Mouse (Mus musculus): ENCODE results near the gene Gipr.
"Not testable (repeated sequence)": the region's sequence is repeated elsewhere in the genome, so short reads cannot be mapped to it uniquely, and the experiment has no call there.

Gene Gipr

DNA sequence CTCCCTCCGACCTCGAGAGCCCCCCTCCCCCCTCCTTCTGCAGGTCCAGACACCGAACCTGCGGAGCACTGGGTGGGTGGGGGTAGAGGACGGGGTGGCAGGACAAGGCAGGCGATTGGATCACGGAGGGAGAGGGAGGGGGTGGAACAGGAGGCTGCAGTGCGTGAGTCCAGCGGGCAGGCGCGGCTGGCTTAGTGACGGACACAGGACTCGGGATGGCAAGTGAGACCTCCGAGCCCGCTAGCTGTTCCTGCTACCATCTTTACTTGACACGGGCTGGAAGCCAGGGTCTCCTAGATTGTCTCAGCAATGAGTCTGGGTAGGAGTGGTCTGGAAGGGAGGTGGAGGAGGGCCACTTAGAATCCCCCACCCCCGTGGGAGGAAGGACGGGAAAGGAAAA, 12.1 kb upstream of the Gipr start:
- no peak for DNase-seq

DNA sequence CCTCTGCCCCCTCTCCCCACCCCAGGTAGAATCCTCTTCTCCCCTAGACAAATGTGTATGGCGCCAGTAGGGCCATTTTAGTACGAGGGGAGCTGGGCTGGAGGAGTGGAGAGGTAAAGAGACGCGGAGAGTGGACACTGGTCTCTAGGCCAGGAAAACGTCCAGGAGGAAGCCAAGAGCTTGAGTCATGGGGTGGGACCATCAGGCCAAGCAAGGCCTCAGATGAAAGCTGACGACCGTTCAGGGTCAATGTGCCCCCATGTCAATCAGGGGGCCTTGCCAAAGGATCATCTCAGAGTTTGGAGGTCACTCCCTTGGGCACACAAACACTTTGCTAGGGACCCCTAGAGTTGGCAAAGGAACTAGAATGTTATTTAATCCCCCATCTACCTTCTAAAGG, 11.3 kb upstream of the Gipr start:
- DNase-seq: no peak

DNA sequence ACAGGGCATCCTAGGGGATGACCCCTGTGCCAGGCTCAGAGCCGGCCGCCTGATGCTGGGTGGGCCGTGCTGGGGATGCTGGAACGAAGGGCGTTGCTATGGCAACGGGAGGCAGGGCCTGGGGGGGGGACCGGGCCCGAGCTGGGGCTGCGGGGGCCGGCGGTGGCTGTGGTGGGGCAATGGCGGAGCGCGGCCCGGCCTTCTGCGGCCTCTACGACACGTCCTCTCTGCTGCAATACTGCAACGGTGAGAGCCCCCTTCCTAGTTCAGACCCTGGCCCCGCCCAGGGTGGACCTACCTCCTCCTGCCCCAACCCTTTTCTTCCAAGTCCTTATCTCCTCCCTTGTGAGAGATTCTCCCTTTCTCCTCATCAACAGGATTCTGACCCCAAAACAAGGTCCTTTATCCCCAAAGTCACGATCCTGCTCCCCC, 10.6 kb upstream of the Gipr start:
- DNase-seq: no peak

DNA sequence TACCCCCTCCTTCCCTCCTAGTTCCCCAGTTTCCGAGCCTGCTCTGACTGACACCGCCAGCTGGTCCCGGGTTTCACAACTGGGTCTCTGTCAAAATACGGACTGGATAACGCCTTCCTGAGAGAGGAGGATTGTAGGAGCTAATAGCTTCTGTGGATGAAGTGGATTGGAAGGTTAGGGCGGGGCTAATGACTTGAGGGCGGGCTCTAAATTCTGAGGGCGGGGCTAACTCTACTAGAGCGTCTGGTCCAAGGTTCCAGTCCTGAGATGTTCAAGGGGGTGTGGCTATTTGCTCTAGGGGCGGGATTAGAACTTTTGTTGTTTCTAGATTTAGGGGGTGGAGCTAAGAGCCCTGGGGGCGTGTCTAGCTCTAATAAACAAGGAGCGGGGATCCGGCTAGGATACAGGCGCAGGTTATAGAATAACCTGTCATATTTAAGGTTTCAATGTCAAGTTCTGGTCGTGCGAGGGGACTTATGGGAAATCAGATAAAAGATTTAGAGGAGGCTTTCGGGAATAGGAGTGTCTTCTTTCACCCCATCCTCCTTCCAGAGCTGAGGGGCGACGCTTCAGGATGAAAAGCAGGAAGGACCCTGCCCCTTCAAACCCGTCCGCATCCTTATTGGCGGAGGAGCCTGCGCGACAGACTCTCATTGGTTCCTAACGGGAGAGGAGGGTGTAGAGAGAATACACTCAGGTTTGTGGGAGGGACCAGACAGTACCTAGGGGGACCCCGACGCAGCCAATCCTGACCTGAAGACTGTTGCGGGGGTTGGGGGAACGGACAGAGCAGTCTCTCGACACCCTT, 10.0 kb upstream of the Gipr start, which contains the start of gene Eml2:
Gene Eml2 (plus strand): TSS at position 714 of the 808 bp plus-strand sequence.
- DNase-seq: no peak

DNA sequence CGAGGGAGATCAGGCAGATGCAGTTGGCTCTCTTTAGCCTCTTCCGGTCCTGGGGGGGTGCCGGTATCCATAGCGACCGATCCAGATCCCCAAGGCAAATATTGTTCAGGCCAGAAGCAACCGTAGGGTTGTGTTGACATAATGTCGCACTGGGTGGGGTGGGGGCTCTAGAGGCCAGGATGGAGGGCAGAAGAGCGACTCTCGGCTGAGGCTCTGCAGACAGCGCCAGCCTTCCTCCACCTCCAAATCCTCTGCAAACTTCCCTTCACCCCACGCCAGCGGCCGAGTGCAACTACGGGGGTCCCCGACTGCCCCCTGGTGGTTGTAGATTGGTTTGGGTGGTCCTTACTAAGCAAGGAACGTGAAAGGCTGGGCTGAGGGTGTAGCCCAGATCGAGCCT, 6.9 kb upstream of the Gipr start:
- DNase-seq: peak; percentile 93

DNA sequence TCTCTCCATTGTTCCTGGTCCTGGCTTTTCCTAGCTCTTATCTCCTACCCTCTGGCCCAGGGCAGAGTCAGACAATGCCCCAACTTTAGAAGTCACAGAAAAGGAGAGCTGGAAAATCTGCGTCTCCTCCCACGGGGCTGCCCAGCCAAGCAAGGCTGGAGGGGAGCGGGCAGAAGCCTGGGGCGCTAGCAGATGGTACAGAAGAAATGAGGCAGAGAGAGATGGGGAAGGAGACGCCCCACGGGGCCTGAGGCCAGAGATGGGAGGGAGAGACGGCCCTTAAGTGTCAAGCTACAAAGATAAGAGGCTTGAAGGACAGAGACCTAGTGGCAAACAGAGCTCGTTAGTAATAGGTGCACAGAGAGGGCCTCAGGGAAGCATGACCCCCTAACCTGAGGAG, 5.9 kb upstream of the Gipr start:
- DNase-seq: no peak

DNA sequence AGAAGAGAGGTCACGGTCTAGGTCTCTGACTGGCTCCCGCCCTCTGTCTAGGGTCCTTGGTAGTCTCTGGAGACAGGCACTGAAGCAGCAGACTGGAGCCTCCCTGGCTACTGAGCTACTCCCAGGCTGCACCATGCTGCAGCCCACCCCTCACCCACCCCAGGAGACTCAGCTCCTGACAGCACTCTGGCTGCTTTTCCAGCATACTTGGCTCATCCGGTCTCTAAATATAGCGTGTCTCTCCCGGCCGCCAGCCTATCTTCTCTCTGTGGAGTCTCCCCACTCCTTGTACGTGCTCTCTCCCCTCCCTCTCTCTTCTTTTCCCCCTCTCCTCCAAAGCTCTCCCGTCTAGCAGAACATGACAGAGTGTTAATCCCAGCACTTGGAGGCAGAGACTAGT, 4.2 kb upstream of the Gipr start:
- DNase-seq: no peak

DNA sequence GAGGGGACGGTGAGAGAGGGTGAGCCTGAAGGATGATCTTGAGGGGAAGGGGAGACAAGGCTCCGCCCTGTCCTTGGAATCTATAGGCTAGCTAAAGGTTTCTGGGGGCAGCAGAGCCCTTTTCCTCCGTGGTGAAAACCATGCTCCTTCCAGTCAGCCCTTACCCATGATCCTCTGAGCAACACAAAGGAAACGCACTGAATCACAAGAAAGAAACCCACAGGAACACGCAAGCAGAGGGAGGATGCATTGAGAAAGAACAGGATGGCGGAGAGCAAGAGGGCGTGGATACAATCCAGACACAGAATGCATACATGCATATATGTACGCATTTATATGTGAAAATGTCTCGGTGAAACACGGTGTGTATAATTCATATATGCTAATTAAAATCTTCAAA, 3.6 kb upstream of the Gipr start:
- no peak for DNase-seq

DNA sequence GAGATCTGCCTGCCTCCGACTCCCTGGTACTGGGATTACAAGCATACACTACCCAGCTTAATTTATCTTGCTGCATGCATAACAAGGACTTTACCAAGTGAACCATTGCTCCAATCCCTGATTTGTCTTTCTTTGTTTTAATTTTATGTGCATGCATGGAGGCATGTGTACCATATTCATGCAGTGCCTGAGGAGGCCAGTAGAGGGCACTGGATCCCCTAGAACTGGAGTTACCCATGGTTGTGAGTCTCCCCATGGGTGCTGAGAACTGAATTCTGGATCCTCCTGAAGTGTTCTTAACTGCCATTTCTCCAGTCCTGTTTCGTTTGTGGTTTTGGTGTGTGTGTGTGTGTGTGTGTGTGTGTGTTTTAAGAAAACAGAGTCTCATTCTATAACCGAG, 1.1 kb upstream of the Gipr start:
- DNase-seq: no peak

DNA sequence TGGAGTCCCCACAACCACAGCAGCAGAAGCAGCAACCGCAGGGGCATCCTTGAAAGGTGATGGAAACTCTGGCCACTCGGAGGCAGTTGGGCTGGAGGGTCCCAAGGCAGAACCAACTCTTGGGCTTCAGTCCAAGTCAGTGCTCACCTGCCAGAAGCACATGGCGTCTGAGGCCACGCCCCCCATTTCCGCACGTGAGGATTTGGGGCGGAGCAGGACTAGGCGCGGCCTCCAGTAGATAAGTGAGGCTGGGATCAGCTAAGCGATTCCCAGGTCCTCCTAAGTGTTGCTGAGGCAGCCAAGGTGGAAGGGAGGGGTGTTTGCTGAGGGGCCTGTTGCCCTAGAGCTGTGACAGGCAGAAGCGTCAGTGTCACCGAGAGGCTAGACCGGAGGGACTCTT, 949 bp downstream of the Gipr start:
- DNase-seq: peak; percentile 50

DNA sequence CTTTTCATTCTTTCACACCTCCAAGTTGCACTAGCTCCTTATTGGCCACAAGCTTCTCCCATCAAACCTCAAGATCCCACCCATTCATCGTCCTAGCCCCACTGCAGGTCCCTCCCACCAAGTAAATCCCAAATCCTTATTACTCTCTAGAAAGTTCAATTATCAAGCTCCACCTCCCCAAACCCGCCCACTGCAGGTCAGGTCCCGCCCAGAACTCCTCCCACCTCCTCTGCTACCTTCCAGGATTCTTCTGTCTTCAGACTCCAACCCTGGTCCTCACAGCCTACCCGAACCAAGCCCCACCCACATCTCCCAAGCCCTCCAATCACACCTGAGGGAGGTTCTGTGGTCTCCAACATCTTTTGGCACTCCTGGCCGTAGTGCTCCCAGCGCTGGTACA, 1.7 kb downstream of the Gipr start:
- no peak for DNase-seq

DNA sequence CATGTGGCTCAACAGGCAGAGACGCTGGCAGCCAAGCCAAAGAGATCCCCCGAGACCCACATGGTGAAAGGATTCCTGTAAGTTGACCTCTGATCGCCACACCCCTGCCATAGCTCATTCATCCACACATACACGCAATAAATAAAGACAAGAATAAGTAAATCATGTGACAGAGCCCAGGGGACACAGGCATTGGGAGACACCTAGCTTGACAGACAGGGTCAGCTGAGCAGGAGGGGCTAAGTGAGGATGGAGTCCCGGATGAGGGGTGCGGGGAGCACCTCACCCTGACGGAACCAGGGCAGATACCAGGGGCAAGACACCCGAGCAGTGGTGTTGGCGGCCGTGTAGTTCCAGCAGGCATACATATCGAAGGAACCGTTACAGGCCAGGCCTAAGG, 2.2 kb downstream of the Gipr start:
- no peak for DNase-seq

DNA sequence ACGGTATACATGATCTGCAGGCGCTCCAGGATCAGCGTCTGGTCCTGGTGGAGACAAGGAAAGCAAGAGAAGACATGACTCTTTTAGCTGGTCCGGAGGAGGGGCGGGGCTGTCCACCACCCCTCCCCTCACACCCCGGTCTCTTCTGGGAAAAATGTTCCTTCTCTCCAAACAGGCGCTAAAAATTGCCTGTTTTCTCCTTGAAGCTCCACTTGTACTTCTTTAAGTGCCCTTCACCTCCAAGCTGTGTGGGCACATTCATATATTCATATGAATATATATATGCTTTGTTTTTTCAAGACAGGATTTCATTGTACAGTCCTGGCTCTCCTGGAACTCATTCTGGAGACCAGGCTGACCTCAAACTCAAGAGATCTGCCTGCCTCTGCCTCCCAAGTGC, 3.0 kb downstream of the Gipr start:
- DNase-seq: no peak

DNA sequence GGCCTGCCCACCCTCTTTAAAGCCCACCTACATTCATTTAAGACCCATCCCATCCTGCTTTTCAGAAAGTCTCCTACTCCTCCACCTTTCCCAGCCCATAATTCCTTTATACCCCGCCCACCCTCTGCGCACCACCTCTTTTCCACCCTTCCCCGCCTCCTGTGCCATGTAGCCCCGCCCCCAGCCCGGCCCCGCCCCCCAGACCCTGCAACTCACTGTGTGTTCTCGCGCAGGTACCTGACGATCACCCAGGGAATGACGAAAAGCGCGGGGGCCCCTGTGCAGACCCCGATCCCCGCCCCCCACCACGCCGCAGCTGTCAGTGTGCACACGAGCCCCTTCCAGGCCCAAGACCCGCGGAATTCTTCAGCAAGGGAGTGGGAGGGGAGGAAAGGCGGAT, 5.8 kb downstream of the Gipr start:
- DNase-seq: peak; percentile 17

DNA sequence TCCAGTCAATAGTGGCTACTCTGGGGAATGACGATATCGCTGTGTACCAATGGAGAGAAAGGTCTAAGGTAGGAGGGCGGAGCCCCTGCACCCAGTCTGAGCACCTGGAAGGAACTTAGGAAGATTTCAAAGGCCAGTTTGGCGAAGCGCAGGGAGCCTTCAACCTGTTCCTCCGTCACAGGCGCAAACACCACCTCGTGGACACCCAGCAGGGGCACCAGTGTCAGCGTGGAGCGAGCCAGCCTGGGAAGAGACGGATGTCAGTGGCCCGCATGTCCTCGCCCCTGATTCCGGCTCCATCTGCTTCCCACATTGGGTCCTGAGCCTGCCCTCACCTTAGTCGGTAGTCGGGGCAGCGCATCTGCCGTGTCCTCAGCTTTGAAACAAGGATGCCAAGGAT, 6.5 kb downstream of the Gipr start:
- no peak for DNase-seq

DNA sequence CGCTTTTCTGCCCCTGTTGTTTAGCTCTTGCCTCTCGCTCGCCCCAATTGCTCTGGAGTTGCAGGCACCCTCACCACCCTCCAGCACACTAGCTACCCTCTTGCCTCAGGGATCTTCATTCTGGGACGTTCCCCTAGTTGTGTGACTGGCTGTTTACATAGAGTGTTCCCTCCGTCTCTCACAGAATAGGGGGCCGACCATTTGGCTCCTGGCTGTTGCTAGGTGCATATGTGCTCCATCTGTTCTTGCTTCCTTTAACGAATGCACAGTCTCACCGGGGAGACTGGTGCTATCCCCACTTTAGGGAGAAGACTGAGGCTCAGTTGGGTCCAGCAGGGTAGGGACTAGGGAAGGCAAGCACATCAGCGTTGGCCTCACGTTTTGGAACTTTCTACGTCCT, 7.3 kb downstream of the Gipr start:
- DNase-seq: no peak

DNA sequence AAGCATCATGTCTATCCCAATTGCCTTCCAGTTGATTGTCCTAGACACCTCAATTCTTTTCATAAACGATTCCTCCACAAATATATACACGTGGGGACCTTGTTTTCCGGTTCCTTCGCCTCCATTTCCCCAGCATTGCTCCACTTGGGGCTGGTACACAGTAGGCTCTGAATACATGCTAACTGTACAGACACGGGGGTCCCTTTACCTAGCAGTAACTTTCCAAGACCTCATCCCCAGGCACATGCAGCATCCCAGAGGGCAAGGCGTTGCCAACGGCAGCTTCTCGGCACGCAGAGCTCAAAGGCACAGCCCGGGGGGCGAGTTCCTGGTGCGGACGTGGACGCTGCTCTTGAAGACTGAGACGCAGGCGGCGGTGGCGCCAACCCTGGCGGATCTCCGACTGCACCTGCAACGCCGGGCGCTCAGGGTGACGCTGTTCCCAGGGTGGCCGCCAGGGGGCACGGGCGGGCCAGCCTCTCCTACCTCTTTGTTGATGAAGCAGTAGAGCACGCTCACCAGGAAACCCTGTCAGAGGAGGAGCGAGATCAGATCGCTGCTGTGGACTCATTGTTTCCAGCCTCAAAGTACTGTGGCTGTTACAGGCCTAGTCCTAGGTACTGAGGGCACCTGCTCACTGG, 8.6 kb downstream of the Gipr start:
- peak; percentile 99 for DNase-seq

DNA sequence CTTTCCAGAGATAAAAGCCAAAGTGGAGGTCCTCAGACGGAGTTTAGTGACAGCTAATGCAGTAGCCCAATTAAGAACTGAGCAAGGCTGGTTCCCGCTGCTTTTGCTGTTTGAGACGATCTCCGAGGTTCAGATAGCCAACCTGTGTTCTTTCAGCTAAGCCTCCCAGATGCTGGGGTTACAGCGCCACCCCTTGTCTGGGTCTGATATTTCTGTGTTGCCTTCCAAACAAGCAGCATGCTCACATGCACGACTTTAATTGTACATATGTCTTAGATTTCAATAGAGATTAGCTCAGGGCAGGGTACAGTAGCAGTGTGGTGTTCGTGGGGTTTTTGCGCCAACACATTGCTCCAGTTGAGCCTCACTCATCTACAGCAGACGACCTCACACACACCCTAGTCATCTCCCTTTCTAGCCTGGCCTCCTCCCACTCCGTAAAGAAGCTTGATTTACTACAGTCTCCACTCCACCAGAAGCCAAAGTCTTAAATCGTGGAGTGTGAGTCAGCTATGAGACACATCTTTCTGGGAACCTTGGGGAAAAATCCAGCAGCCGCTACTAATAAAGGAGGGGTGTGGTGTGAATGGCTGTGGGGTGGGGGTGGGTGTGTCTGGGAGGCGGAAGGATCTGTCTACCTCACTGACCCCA, 10.0 kb downstream of the Gipr start:
- DNase-seq: peak; percentile 24

DNA sequence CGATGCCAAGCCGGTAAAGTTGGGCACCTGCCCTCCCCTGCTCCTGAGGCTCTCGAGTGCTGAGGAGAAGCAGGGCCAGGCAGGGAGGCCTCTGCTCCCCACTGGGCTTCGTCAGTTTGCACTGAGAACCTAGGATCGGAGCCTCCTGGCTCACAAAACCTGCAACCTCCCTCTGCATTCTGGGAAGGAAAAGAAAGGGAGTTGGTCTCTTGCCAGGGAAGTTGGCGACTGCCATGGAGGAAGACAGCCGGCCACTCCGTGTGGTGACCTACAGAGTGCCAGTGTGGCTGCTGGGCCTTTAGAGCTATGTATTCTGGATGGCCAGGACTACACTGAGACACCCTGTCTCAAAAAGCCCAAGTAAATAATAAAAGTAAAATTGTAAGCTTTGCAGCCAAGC, 11.1 kb downstream of the Gipr start:
- no peak for DNase-seq

DNA sequence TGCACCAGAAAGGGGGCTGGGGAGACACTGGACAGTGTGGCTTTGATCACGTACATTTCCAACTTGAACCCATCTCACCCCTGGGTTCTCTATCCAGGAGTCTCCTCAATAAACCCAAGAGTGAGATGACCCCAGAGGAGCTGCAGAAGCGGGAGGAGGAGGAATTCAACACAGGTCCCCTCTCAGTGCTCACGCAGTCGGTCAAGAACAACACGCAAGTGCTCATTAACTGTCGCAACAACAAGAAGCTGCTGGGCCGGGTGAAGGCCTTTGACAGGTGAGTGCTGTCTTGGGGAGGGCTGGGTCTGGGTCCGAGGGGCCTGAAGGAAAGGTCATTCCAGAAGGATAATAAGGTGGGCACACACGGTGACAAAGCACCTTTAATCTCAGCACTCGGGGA, 14.8 kb downstream of the Gipr start:
- DNase-seq: not testable (repeated sequence)

DNA sequence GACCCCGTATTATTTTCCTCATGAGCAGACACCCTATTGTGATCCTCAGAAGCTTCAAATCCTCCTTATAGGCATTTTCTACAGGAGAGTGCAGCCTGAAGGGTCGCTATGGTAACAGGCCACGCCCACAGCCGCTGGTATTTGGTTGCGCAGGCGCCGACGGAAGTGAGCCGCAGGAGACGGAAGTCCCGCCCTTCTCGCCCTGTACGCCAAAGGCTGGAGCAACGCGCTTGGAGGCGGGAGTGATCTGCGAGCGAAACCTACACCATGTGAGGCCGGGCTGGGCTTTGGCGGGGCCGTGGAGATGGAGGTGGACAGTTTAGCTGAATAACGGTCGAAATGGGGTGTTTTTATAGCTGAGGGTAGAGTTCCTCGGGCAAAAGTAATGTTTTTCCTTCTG, 16.3 kb downstream of the Gipr start, which contains the start of gene Snrpd2:
Gene Snrpd2 (plus strand): TSS at position 97 of the 400 bp plus-strand sequence.
- peak; percentile 97 for DNase-seq

DNA sequence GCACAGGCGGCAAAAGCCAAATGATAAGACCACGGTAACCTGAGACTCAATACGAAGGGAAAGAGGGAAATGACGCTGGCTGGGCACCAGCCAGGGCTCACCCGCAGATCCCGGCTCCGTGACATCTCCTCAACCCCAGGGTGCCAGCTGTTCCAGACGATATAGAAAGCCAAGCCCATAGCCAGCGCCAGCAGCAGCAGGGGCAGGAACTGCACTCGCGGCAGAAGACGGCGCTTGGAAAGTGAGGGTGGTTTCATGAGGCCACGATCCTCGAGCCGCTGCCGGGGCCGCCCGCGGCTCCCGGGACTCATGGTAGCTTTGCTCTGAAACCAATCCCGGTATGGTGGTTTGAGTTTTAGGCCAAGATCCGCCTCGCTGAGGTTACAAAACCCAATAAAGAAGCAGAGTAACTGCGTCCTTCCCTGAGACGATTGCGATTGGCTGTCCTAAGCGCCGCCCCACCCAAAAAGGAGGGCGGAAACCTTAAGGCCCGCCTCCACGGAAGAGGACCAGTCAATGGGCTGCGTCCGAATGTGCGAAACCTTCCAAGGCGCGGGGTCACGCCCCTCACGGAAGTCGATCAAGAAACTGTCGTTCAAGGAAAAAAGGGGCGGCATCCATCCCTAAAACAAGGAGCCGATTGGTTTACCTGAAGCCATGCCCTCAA, 16.9 kb downstream of the Gipr start, which contains the start of gene Qpctl:
Gene Qpctl (minus strand): TSS at position 417 of the 667 bp plus-strand sequence.
- peak; percentile 98 for DNase-seq

DNA sequence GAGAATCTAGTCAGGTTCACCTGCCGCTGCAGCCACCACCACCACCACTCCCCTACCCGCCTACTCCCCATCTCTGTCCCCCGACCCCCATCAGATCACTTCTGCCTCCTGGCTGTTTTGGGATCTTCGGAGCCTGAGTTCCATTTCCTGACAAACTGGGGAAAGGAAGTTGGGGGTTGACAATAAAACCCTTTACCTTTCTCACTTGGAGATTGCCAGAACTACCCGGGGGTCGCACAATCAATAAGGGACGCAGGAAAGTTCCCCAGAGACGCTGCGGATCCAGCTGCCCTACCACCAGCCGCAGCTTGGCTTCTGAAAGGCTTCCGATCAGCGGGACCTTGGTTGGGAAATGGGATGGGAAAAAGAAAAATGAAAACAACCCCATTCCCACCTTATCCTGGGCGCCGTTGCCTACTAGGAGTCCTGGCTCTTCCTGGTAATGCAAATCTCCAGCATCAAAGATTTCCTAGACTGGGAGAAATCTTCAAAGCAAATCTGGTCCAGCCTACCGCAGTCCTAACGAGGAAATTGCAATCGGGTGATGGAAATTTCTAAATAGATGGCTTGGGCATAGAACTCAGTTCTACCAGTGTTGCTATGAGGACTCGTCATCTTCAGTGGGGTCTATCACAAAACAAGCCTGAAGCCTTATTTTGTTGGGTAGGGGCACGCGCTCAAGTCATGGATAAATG, 17.6 kb downstream of the Gipr start:
- DNase-seq: no peak
